Mouse (Mus musculus) thymus, adult 2 months (tissue): ENCODE results near the gene Gm9913.

Source experiments
- CTCF ChIP-seq: fragments of 200-500 bp; IDR thresholded peaks from 2 replicates; pipeline ENCODE4 v1.5.1; 2012; ENCODE audit warnings: mild to moderate bottlenecking, control low read depth, low read length, moderate library complexity, borderline replicate concordance; ENCODE audit not compliant: control insufficient read depth, poor library complexity, insufficient read depth; ENCODE audit errors: extremely low read depth
- POLR2A ChIP-seq: fragments of 200-500 bp; IDR thresholded peaks from 2 replicates; pipeline ENCODE4 v1.6.1; 2012; ENCODE audit warnings: mild to moderate bottlenecking, low read length, control low read depth, moderate library complexity; ENCODE audit not compliant: control insufficient read depth, poor library complexity, insufficient read depth; ENCODE audit errors: extremely low read depth

DNA sequence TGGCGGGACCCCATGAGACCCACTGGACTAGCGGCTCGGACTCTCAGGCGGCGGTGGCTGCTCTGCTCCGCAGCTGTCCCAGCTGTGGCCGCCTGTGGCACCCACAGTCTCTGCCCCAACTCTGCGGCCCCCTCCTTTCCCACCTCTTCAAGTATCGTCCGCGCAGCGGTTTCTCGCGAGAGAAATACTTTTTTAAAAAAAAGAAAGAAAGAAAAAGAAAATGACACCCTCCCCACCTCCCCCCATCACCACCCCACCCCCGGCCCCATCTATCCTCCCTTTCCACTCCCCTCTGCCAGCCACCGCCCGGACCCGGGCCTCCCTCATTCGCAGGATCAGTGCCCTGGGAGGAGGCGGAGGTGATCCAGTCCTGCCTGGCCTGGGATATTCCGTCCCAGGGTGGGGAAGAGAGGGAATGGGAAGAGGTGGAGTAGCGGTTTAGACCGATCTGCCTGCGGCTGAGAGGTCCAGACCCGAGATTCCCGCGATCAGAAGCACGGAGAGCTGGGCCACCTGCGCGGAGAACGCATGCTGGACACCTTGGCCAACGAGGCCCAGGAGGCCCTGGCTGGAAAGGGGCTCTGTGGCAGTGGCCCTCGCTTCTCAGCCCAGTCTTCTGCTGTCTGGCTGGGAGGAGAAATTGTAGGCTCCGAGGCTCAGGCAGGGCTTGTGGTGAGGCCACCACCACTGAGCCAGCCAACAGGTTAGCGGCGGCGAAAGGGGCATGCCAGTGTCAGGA is 1.6 kb downstream of the Gm9913 start:
- TF ChIP-seq CTCF (no peak), POLR2A (no peak)
